Mouse (Mus musculus) forebrain, embryonic 13.5 days (tissue): Measurements from ENCODE around the gene Gapdh. TPM values are rescaled to one million over a fixed set of nuclear protein-coding genes. Genes with fewer than 3 reads are reported as not detected.

ENCODE experiments used
- ATAC-seq: fragments of 200-750 bp; cut with Nextera tagmentation; 2 replicates; pipeline ENCODE4 v1.8.0; 2017
- H3K27ac ChIP-seq: fragments of 300-500 bp; sonication (generic); 2 replicates; pipeline ENCODE4 v1.5.1; 2015; ENCODE audit warnings: inconsistent platforms, mild to moderate bottlenecking, moderate library complexity
- H3K27me3 ChIP-seq: fragments of 300-500 bp; sonication (generic); 2 replicates; pipeline ENCODE4 v1.6.1; 2015; ENCODE audit warnings: mild to moderate bottlenecking, inconsistent platforms
- H3K36me3 ChIP-seq: fragments of 300-500 bp; sonication (generic); 2 replicates; pipeline ENCODE4 v1.6.1; 2015; ENCODE audit warnings: mild to moderate bottlenecking, inconsistent platforms; ENCODE audit not compliant: poor library complexity, severe bottlenecking
- H3K4me1 ChIP-seq: fragments of 300-500 bp; sonication (generic); 2 replicates; pipeline ENCODE4 v1.6.1; 2015; ENCODE audit warnings: inconsistent platforms
- H3K4me2 ChIP-seq: fragments of 300-500 bp; sonication (generic); 2 replicates; pipeline ENCODE4 v1.6.1; 2015; ENCODE audit warnings: inconsistent platforms, mild to moderate bottlenecking, moderate library complexity
- H3K4me3 ChIP-seq: fragments of 300-500 bp; sonication (generic); 2 replicates; pipeline ENCODE4 v1.5.1; 2015; ENCODE audit warnings: mild to moderate bottlenecking, inconsistent platforms
- H3K9ac ChIP-seq: fragments of 300-500 bp; sonication (generic); 2 replicates; pipeline ENCODE4 v1.6.1; 2015; ENCODE audit warnings: mild to moderate bottlenecking, inconsistent platforms
- H3K9me3 ChIP-seq: fragments of 300-500 bp; sonication (generic); replicated peaks from 2 replicates; pipeline ENCODE4 v1.6.1; 2016; ENCODE audit warnings: inconsistent platforms
- WGBS: fragments of 180-500 bp; shearing (Covaris S2); methylation state at CpG from one replicate; pipeline ENCODE4 v1.1.7; 2015; 5-methylcytosine and 5-hydroxymethylcytosine counted together
- polyA plus RNA-seq: library from polyadenylated mRNA; unstranded; fragments of >200 nt; fragmentation: Nextera tagmentation; extraction: Ambion mirVana; gene quantifications from 2 replicates; pipeline ENCODE4 v1.2.1, GENCODE M21; 2015

Gapdh gene
- 1,974 and 2,008 TPM in 2 replicates for polyA plus RNA-seq

- Histone ChIP-seq H3K27me3 (no peaks in the 10 kb centered on the region), H3K9ac (peak within 1 kb of the TSS; percentile 99), H3K4me1 (peaks cover 52% of the 10 kb centered on the region), H3K9me3 (no peaks in the 10 kb centered on the region), H3K4me2 (peak within 1 kb of the TSS; percentile 98), H3K36me3 (peaks cover 70% of the 10 kb centered on the region), H3K4me3 (peak within 1 kb of the TSS; percentile 96), H3K27ac (peak within 1 kb of the TSS; percentile 89)
- peak; percentile 4; the same call in 1 of the 2 replicates for ATAC-seq
- under 1% methylated on average over 17 of the region's 18 CpGs for WGBS
Measured at GRCm38 (mm10) chr6:125166051-125166751, at the start of gene Gapdh. Gene Gapdh (minus strand): TSS chr6:125166467.

GRCm38 (mm10) chr6:125215148-125215954 lies 49.1 kb upstream of the Gapdh start, which contains the start of gene Vamp1:
Gene Vamp1 (plus strand): TSS chr6:125215551.
- H3K36me3 ChIP-seq = no peaks in the 10 kb centered on the region
- H3K4me2 ChIP-seq = peak within 1 kb of the TSS; percentile 95
- peaks cover 9% of the 10 kb centered on the region; the same call in 1 of the 2 replicates for H3K4me1 ChIP-seq
- WGBS = under 1% methylated on average over 48 of the region's 48 CpGs
- H3K9me3 ChIP-seq = no peaks in the 10 kb centered on the region
- peak within 1 kb of the TSS; percentile 65 for H3K27ac ChIP-seq
- H3K9ac ChIP-seq = peak within 1 kb of the TSS; percentile 84
- H3K27me3 ChIP-seq = peaks cover 23% of the 10 kb centered on the region
- ATAC-seq = peak; percentile 97
- H3K4me3 ChIP-seq = peak within 1 kb of the TSS; percentile 71

- Histone ChIP-seq H3K9me3 (no peaks in the 10 kb centered on the region), H3K9ac (no peak overlapping the region), H3K4me1 (peaks cover 9% of the 10 kb centered on the region; the same call in 1 of the 2 replicates), H3K4me3 (no peak overlapping the region), H3K27ac (no peak overlapping the region), H3K36me3 (no peaks in the 10 kb centered on the region), H3K27me3 (peaks cover 23% of the 10 kb centered on the region), H3K4me2 (no peak overlapping the region)
- whole genome bisulfite sequencing = 78% methylated on average over 6 of the region's 6 CpGs
- no peak for ATAC-seq
Measured at GRCm38 (mm10) chr6:125213715-125214114, 47.4 kb upstream of the Gapdh start.

GRCm38 (mm10) chr6:125213129-125213528 lies 46.9 kb upstream of the Gapdh start:
- ATAC-seq = no peak
- Histone ChIP-seq H3K4me1 (peaks cover 9% of the 10 kb centered on the region; the same call in 1 of the 2 replicates), H3K9me3 (no peaks in the 10 kb centered on the region), H3K27me3 (peaks cover 23% of the 10 kb centered on the region), H3K27ac (no peak overlapping the region), H3K36me3 (no peaks in the 10 kb centered on the region), H3K9ac (no peak overlapping the region), H3K4me2 (no peak overlapping the region), H3K4me3 (no peak overlapping the region)
- 77% methylated on average over 6 of the region's 6 CpGs for WGBS

GRCm38 (mm10) chr6:125212621-125213020 lies 46.4 kb upstream of the Gapdh start:
- WGBS = 58% methylated on average over 2 of the region's 2 CpGs
- H3K4me1 ChIP-seq = peaks cover 9% of the 10 kb centered on the region; the same call in 1 of the 2 replicates
- no peaks in the 10 kb centered on the region for H3K36me3 ChIP-seq
- no peak overlapping the region for H3K4me2 ChIP-seq
- H3K27ac ChIP-seq = no peak overlapping the region
- H3K4me3 ChIP-seq = no peak overlapping the region
- peaks cover 23% of the 10 kb centered on the region for H3K27me3 ChIP-seq
- no peaks in the 10 kb centered on the region for H3K9me3 ChIP-seq
- ATAC-seq = no peak
- no peak overlapping the region for H3K9ac ChIP-seq

GRCm38 (mm10) chr6:125210436-125210835 lies 44.2 kb upstream of the Gapdh start:
- Histone ChIP-seq H3K4me3 (no peak overlapping the region), H3K27me3 (peaks cover 17% of the 10 kb centered on the region), H3K36me3 (no peaks in the 10 kb centered on the region), H3K9me3 (no peaks in the 10 kb centered on the region), H3K9ac (no peak overlapping the region), H3K4me2 (no peak overlapping the region), H3K4me1 (no peaks in the 10 kb centered on the region), H3K27ac (no peak overlapping the region)
- 76% methylated on average over 1 of the region's 1 CpGs for WGBS
- no peak for ATAC-seq

GRCm38 (mm10) chr6:125197166-125197565 lies 30.9 kb upstream of the Gapdh start:
- Histone ChIP-seq H3K27me3 (no peaks in the 10 kb centered on the region), H3K4me3 (no peak overlapping the region), H3K36me3 (peaks cover 34% of the 10 kb centered on the region), H3K27ac (no peak overlapping the region), H3K9ac (no peak overlapping the region), H3K4me1 (peaks cover 11% of the 10 kb centered on the region), H3K4me2 (no peak overlapping the region), H3K9me3 (no peaks in the 10 kb centered on the region)
- no peak for ATAC-seq
- WGBS = 85% methylated on average over 5 of the region's 5 CpGs

- WGBS = 48% methylated on average over 3 of the region's 3 CpGs
- peaks cover 34% of the 10 kb centered on the region for H3K36me3 ChIP-seq
- no peak overlapping the region for H3K4me3 ChIP-seq
- H3K9ac ChIP-seq = no peak overlapping the region
- no peak overlapping the region for H3K27ac ChIP-seq
- peaks cover 11% of the 10 kb centered on the region for H3K4me1 ChIP-seq
- no peak overlapping the region for H3K4me2 ChIP-seq
- no peak for ATAC-seq
- no peaks in the 10 kb centered on the region for H3K9me3 ChIP-seq
- no peaks in the 10 kb centered on the region for H3K27me3 ChIP-seq
Measured at GRCm38 (mm10) chr6:125196301-125196700, 30.0 kb upstream of the Gapdh start.

- no peak overlapping the region for H3K9ac ChIP-seq
- peaks cover 14% of the 10 kb centered on the region for H3K4me1 ChIP-seq
- 29% methylated on average over 1 of the region's 1 CpGs for WGBS
- no peak overlapping the region for H3K27ac ChIP-seq
- H3K36me3 ChIP-seq = peaks cover 34% of the 10 kb centered on the region
- H3K27me3 ChIP-seq = no peaks in the 10 kb centered on the region
- no peak overlapping the region for H3K4me2 ChIP-seq
- no peak overlapping the region for H3K4me3 ChIP-seq
- H3K9me3 ChIP-seq = no peaks in the 10 kb centered on the region
- no peak for ATAC-seq
Measured at GRCm38 (mm10) chr6:125195541-125196075, 29.3 kb upstream of the Gapdh start.

- H3K9ac ChIP-seq = no peak overlapping the region
- H3K27me3 ChIP-seq = no peaks in the 10 kb centered on the region
- no peak overlapping the region for H3K4me3 ChIP-seq
- ATAC-seq = no peak
- no peaks in the 10 kb centered on the region for H3K9me3 ChIP-seq
- H3K36me3 ChIP-seq = peaks cover 44% of the 10 kb centered on the region
- H3K27ac ChIP-seq = no peak overlapping the region
- WGBS = 90% methylated on average over 7 of the region's 7 CpGs
- peaks cover 27% of the 10 kb centered on the region for H3K4me1 ChIP-seq
- 0 out of 2 replicates have a peak overlapping the region, but pooled peaks have one; percentile 92 for H3K4me2 ChIP-seq
Measured at GRCm38 (mm10) chr6:125193390-125193789, 27.1 kb upstream of the Gapdh start.

- Histone ChIP-seq H3K9me3 (no peaks in the 10 kb centered on the region), H3K4me1 (peaks cover 28% of the 10 kb centered on the region), H3K4me3 (peak overlapping the region; percentile 71), H3K4me2 (peak overlapping the region; percentile 92), H3K36me3 (peaks cover 49% of the 10 kb centered on the region), H3K9ac (peak overlapping the region; percentile 84), H3K27ac (peak overlapping the region; percentile 99), H3K27me3 (no peaks in the 10 kb centered on the region)
- WGBS = 54% methylated on average over 5 of the region's 5 CpGs
- no peak for ATAC-seq
Measured at GRCm38 (mm10) chr6:125192841-125193240, 26.6 kb upstream of the Gapdh start.
